Mouse (Mus musculus): ENCODE data around the gene Cpne7.

DNA sequence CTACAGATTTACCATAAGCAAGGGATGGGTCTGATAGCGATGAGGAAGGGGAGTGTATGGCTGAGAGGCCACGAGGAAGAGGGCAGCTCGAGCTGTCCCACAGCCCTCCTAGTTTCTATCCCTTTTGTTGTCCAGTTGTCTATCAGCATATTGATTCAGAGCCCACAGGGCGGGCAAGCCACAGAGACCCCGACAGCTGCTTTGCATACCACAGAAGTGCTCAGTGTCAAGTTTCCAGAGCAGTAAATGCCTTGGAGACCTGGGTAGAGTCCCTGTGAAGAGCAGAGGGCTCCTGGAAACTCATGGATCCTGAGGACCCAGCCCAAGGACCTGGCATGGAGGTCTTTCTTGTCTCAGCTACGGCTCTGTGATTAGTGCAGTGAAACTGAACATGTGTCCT, 34.2 kb upstream of the Cpne7 start:
- TF ChIP-seq CTCF (IDR thresholded peaks at IDR 0.05; ENCODE audit: insufficient read depth, low read depth, low read length), result no peak
- no peak for TF ChIP-seq POLR2A (IDR thresholded peaks at IDR 0.05; ENCODE audit: insufficient read depth, low read depth, low read length)
